Mouse (Mus musculus): ENCODE measurements around the gene Ankrd11. TPM values are rescaled to one million over a fixed set of nuclear protein-coding genes. Genes with fewer than 3 reads are reported as not detected.
A peak's percentile ranks its signal among the peaks of the same experiment; 100 is the strongest.

Ankrd11 gene
- polyA plus RNA-seq, 1 experiment, result 30.1 TPM

DNA sequence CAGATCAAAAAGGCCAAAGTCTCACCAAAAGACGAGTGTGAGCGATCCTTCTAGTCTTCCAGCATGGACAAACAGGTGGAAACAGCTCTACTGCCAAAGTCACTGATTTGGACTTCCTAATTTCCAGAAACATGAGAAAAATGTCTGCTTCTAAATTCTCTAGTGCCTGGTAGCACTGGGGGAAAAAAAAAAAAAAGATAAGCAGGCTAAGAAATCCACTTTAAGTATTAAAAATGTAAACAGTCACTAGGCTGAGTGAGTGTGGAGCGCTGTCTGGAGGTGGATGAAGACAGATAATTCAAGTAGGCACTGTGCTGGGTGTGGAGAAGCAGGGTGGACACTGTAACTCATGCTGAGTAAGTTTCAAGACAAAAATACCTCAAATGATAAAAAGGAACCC, 106.2 kb downstream of the Ankrd11 start:
- DNase-seq (ENCODE audit: low read depth, low spot score), result no peak
- WGBS, result 46% methylated on average over 3 of the region's 3 CpGs

DNA sequence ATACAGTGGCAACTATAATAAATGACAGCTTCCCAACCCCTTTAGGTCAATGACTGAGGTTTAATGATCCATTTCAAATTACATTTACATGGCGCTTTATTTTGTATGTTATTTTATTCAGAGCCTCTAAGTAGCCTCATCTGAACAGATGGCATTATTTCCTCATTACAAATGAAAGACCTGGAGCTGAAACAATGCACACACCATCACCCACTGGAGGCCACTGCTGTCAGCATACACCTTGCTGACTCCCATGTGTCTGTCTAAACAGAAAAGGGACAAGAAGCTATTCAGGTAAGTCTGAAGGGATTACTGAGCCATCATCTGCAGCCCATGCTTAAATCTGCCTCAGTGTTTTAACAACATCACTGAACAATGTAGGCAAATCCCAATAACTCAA, 107.0 kb downstream of the Ankrd11 start:
- no peak for DNase-seq (ENCODE audit: low read depth, low spot score)
- 49% methylated on average over 1 of the region's 1 CpGs for WGBS

DNA sequence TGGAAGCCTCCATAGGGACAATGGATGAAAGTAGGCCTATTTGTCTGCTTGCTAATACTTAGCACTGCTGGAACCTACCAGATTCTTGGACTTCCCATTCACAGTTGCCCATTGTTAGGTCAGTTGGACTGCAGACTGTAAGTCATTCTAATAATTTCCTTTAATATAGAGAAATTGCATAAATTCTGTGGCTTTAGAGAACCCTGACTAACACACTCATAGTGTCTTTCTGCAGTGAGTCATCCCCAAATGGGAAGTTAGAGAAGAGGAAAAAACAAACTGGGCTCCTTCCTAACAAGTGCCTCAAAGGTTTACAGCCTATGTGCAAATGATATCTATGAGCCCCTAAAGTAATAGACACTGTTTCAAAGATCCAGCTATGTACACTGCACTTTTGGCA, 108.1 kb downstream of the Ankrd11 start:
- DNase-seq (ENCODE audit: low read depth, low spot score), result no peak

DNA sequence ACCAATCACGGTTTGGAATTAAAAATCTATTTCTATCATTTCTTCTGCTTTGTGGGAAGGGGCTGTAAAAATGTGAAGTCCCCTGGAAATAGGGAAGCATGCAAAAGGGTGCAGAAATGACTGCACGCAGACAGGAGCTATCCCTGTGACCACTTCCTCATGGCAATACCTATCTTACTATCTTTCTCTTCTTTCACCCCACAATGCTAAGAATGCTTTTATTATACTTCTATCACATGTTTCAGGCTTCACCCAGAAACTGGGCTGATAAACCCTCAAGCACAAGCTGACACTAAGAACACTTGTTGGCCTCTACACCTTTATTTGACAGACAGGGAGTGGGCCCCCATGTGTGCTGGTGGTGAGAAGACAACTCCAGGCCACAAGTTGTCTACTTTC, 109.5 kb downstream of the Ankrd11 start:
- 76% methylated on average over 2 of the region's 2 CpGs for WGBS
- no peak for DNase-seq (ENCODE audit: low read depth, low spot score)

DNA sequence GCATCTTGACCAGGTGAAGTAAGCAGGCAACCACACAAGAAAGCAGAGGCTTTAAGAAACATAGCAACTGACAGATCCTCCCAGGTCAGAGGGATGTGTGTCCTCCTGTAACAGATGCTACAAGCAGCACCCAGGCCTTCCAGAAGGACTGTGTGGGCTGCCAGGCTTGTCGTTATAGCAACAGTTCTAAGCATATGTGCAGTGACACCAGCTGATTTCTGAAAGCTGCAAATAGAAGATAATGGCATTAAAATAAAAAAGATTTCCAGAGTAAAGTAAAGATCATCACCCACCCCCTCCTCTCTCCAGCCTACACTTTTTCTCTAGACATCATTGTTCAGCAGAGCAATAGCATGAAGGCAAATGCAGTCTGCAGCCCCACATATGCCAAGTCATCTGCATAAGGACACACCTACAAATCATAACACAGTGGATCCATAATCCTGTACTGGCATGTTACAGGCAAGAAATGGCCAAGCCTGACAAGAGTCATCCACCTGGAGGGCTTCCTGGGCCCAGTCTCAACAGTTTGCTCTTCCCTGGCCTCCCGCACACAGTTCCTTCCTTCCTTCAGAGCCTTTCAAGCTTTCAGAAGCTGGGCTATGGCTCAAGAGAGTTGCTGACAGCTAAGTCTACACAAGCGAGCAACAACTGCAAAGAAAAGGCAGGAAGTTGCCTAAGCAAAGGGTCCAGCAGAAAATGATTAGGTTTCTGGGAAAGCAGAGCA, 110.1 kb downstream of the Ankrd11 start:
- 65% methylated on average over 3 of the region's 3 CpGs for WGBS
- DNase-seq (ENCODE audit: low read depth, low spot score), result no peak

DNA sequence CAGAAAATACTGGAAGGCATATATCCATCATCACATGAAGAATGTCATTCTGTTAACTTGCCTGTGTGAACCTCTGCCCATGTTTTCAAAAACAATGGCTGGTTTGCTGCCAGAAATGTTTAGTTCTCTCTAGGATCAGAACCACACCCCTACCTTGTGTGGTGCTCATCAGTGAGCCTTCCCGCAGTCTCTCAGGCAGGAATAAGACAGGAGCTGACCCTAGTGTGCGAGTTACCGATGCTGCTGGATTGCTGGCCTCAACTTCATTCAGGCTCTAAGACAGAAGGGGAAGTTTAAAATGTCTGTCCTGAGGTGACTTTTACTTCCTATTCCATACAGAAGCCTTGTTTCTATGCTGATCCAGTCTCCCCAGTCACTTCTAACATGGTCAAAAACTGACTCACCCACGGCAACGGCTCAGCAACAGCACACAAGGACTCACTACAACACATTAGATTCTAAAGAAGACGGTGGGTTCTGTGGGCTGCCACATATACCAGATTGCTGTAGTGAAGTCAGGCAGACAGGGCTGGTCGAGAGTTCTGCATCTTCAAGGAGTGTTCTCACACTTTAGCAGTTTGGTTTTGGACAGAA, 113.3 kb downstream of the Ankrd11 start:
- WGBS, result 61% methylated on average over 7 of the region's 7 CpGs
- no peak for DNase-seq (ENCODE audit: low read depth, low spot score)

DNA sequence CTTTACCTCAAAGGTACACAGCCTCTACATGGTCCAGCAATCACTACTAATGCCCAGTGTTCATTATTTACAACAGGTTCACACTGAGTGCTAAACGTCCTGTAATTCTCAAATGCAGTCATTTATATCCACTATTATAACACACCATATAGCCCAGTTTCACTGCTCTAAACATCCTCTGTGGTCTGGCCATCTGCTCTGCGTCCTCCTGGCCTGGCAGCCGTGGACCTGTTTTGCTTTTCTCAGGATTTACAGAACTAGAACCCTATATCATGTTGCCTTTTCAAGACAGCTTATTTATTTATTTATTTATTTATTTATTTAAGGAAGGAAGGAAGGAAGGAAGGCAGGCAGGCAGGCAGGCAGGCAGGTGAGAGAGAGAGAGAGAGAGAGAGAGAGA, 114.2 kb downstream of the Ankrd11 start:
- no peak for DNase-seq (ENCODE audit: low read depth, low spot score)
- WGBS, result 60% methylated on average over 3 of the region's 3 CpGs

DNA sequence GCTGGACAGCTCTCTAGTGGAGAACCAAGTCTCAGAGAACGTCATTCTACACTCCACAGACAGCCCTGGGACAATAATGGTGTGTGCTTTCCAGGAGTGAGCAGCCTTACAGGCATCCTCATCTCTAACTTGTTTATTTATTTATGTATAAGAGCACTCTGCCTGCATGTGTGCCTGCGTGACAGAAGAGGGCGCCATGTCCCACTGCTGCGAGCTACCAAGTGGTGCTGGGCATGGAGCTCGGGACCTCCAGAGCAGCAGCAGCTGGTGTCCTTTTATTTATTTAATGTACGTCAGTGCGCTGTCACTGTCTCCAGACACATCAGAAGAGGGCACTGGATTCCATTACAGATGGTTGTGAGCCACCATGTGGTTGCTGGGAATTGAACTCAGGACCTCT, 115.3 kb downstream of the Ankrd11 start:
- 84% methylated on average over 7 of the region's 7 CpGs for WGBS
- DNase-seq (ENCODE audit: low read depth, low spot score), result no peak

DNA sequence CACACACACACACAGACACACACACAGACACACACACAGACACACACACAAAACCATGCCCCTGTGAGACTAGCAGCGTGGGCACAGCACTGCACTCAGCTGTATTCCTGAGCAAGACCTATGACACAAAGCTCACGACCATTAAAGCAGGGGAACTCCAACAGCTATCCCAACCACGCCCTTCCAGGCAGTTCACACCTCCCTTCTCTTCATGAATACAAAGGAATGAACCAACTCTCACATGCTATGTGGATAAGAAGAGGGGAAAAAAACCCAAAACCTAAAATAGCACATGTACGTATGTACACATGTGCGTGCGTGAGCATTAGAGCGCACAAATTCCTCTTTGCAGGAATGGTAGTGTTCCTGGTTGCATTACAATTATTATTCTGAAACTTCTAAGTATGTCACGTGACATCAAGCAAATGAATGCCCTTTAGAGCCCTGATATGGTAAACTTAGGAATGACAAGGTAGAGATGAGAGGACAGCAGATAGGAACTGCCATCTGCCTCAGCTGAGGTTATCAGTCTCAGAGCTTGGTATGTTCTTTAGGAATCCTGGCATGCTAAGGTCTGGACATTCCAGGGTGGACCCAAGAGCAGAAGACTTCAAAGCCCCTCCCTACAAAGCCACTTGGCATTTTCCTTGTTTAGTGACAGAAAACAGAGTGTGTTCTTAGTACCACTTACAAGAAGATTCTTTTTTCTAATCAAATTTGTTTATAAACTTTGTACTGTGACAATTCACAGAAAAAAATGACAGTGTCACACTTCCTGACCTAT, 115.9 kb downstream of the Ankrd11 start:
- 60% methylated on average over 8 of the region's 8 CpGs for WGBS
- no peak for DNase-seq (ENCODE audit: low read depth, low spot score)

DNA sequence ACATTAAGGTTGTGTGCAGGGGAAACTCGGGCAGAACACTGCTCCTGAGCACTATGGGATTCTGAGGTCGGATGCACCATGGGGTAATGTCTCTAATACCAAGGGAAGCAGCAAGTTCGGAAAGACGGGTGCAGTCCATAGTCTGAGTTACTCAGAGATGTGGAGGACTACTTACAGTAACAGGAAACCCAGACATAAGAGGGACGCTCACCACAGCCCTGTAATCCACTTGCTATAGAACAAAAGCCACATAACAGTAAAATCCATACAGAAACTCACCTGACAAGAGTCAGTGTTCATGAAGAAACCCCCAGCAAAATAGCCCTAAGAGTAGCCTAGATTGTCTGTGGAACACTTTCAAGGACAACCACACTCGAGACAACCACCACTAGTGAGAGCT, 118.0 kb downstream of the Ankrd11 start:
- DNase-seq (ENCODE audit: low read depth, low spot score), result no peak
- 46% methylated on average over 6 of the region's 6 CpGs for WGBS

DNA sequence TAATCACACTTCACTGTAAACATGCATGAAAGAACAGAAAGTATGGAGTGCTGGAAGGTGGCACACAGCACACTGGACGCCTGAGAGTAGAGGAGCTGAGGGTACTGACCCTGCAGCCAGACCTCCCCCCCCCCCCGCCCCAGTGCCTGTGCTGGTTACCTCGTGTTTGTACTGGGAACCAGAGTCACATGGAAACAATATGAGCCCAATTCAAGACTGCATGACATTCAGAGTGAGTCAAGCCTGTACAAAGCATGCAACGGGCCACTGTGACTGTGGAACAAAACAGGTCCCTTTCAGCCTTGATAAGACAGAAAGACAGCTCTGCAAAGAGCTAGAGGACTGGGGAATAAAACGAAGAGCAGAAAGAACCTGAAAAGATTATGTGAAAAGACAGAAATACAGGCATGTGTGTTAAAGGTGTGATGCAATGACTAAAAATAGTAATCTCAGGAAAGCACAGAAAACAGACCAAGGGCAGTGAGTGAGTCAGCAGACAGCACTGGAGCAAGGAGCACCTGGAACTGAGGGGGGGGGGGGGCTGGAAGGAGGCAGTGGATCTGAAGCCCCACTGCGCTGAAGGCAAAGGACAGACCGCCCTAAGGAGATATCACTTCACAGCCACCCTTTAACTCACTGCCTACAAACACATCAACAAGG, 118.5 kb downstream of the Ankrd11 start:
- DNase-seq (ENCODE audit: low read depth, low spot score), result no peak
- WGBS, result 44% methylated on average over 7 of the region's 7 CpGs

DNA sequence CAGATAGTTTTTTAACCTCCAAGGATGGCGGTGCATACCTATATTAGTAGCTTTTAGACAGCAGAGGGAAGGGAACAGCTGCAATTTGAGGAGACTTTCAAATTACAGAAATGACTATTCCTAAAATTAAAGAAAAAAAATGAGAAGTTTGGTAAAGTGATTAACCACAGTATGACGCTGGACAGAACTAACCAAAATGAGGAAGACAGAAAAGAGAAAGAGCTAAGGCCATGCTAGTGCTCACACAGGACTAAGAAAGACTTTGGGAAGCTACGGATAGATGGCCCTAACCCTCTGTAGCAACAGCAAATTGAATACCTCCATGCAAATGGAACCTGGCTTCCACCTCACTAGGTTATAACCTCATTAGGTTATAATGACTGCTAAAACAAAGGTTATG, 119.1 kb downstream of the Ankrd11 start:
- DNase-seq (ENCODE audit: low read depth, low spot score), result no peak
- 82% methylated on average over 3 of the region's 3 CpGs for WGBS

DNA sequence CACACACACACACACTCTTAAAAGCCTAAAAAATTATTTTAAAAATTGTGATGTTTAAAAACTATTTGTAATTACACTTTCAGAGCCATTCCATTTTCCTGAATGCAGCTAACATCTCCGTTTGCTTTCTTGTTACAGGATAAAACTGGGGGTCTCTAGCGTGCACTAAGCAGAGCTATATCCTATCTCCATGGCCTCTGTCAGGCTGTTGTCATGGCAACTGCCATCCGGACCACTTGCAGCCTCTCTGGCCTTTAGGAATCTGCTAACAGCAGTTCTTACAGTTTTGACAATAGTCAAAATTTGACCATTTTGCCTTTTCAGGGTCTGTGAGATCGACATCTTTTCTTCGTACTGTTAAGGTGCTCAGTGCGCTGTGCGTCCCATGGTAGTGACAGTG, 121.2 kb downstream of the Ankrd11 start:
- 86% methylated on average over 7 of the region's 7 CpGs for WGBS
- DNase-seq (ENCODE audit: low read depth, low spot score), result no peak

DNA sequence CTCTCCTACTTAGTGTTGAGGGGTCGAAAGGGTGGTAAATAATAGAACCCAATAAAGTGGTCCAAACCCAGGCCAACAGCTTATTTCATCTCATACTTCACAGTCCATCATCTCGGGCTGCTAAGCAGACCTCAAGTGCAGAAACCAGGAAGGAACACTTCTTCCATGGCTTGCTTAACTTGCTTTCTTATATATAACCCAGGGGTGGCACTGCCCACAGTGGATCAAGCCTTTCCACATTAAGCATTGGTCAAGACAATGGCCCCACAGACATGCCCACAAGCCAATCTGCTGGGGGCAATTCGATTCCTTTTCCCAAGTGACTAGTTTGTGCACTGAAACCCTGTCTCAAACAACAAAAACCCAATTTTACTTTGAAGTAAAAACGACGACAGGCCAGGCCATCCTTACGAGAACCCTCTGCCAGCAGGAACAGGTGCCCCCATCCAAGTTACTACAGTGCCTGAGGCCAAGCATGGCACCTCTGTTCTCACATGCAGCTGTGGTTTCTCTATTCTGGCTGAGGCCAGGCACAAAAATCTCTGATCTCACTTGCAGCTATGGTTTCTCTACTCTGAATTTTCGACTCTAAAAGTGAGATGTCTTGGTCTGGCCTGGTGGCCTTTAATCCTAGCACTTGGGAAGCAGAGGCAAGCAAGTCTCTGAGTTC, 123.5 kb downstream of the Ankrd11 start:
- no peak for DNase-seq (ENCODE audit: low read depth, low spot score)

DNA sequence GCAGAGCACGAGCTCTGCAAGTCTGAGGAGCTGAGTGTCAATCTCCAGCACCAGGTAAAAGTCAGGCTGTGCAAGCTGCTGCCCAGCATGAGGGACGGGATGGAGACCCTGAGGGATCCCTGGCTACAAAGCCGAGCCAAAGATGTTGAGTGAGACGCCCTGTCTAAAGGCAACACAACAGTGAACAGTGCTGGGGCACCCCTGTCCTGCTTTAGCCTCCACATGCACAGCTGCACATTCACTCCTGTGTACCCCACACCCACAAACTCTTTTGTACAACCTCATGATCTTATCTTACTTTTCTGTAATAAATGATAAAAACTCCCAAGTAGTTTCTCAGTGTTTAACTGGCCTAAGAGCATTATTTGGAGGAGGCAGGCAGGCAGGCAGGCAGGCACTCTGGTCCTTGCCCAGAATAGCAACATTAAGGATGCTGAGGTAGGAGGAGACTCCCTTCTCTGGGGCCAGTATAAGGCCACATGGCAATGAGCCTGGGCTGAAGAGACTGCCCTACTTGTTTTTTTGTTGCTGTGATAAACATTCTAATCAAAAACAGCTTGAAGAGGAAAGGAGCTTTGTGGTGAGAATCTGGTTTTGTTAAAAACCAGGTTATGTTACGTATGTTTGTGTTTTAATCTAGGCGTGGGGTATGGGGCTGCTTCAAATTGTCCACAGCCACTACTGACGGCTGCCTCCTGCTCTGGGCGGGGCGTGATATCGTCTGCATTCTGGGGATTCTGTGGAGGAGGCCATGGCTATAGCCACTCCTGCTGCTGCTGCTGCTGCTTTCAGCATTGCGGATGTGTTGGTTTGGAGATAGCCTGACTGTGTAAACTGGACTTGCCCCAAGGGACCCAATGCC, 124.3 kb downstream of the Ankrd11 start:
- 39% methylated on average over 11 of the region's 11 CpGs for WGBS
- no peak for DNase-seq (ENCODE audit: low read depth, low spot score)

More for the DNA sequence above, 123.5 kb downstream of the Ankrd11 start:
- WGBS, result 58% methylated on average over 7 of the region's 7 CpGs

DNA sequence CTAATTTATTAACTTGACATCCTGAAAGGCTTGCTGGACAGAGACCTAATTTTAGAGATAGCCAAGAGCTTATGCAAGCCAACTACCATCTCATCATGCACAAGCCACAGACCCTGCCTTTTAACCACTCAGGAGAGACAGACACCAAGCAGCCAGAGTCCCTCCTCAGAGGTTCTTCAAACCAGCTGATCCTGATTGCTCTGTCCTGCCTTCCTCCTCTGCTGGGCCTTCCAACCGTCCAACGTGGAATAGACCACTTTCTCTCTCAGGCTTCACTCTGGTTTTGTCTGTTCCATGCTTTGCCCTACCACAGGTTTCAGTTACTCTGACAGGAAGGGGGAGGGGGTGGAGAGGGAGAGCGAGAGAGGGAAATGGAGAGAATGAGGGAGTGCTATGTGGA, 125.3 kb downstream of the Ankrd11 start:
- DNase-seq (ENCODE audit: low read depth, low spot score), result no peak
- 50% methylated on average over 3 of the region's 3 CpGs for WGBS

DNA sequence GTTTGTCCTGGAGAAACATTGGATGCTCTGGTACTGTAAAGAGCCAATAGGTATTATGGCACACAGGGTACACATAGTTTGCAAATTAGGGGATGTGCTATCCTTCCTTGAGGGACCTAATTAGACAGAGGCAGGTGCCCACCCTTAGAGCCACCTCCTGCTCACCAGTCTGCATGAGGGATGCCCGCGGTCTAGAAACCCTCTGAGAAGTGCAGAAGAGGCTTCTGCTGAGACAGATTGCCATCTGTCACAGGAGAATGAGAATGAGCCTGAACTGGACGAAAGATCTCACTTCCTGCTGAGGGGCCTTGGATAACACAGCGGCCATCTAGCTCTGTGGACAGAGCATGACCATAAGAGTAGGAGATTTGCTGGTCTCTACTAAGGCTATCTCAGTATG, 129.2 kb downstream of the Ankrd11 start:
- DNase-seq (ENCODE audit: low read depth, low spot score), result no peak
- WGBS, result 88% methylated on average over 4 of the region's 4 CpGs

DNA sequence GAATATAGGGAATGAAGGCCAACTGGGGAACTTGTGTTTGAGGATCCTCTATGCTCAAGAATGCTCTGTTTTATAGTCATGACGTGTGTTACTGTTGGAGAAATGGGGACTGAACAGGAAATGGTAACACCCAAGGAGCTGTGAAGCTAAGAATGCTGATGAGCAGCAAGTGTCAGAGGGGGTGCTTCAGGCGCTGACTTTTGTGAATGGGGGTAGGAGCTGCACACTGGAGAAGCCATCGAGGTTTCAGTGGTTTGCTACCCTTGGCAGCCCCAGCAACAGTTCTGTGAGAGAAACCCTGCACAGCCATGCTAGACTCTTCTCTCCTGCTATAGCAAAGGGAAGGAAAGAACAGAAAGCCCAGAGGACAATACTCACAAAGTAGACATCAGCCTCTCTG, 129.9 kb downstream of the Ankrd11 start:
- WGBS, result 64% methylated on average over 3 of the region's 3 CpGs
- no peak for DNase-seq (ENCODE audit: low read depth, low spot score)

DNA sequence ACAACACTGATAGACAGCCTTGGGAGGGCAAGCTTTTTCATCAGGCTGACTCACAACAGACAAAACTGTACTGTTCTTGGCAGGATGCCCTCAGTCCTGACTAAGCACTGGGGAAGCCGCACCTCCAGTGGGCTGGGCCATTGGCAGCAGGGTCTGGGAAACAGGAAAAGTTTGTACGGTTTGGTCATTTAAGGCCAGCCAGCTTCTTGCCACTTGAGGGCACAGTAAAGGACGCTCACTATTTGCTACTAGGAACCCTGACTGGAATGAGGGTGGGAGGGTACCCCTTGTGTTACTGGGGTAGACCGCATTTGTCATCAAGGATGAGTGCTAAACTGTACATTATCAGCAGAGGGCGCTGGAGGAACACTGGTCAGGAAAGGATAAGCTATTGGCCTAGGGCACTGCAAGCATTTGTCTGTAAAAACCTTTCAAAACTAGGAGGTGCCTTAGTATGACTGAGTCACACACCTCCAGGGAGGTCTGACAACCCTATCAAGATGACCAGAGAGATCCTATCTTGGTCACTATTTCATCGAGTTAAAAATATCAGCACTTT, 135.5 kb downstream of the Ankrd11 start:
- 4% methylated on average over 6 of the region's 6 CpGs for WGBS
- DNase-seq (ENCODE audit: low read depth, low spot score), result peak; percentile 96

All from large intestine, adult 2 months (tissue).